Mouse (Mus musculus) neural tube, embryonic 13.5 days (tissue): ENCODE measurements at regions not wholly inside any gene's neighbourhood (a gene's known extent, or its start where the extent isn't known, plus 50 kb on each side); places are given as distances from the start of the nearest gene placed in this dataset.
A peak's percentile ranks its signal among the peaks of the same experiment; 100 is the strongest.

ENCODE experiments used
- ATAC-seq: fragments of 200-750 bp; cut with Nextera tagmentation; 2 replicates; pipeline ENCODE4 v1.8.0; 2017; ENCODE audit warnings: low read depth, mild to moderate bottlenecking, moderate TSS enrichment, moderate library complexity
- H3K27ac ChIP-seq: fragments of 300-500 bp; sonication (generic); replicated peaks from 2 replicates; pipeline ENCODE4 v1.5.1; 2015; ENCODE audit warnings: moderate library complexity, mild to moderate bottlenecking, inconsistent platforms
- H3K27me3 ChIP-seq: fragments of 300-500 bp; sonication (generic); 2 replicates; pipeline ENCODE4 v1.6.1; 2015; ENCODE audit warnings: mild to moderate bottlenecking, inconsistent platforms
- H3K36me3 ChIP-seq: fragments of 300-500 bp; sonication (generic); 2 replicates; pipeline ENCODE4 v1.6.1; 2015; ENCODE audit warnings: mild to moderate bottlenecking, inconsistent platforms
- H3K4me1 ChIP-seq: fragments of 300-500 bp; sonication (generic); replicated peaks from 2 replicates; pipeline ENCODE4 v1.6.1; 2015; ENCODE audit warnings: inconsistent platforms
- H3K4me2 ChIP-seq: fragments of 300-500 bp; sonication (generic); 2 replicates; pipeline ENCODE4 v1.6.1; 2015; ENCODE audit warnings: inconsistent platforms, mild to moderate bottlenecking, moderate library complexity
- H3K4me3 ChIP-seq: fragments of 300-500 bp; sonication (generic); 2 replicates; pipeline ENCODE4 v1.5.1; 2015; ENCODE audit warnings: mild to moderate bottlenecking, inconsistent platforms
- H3K9ac ChIP-seq: fragments of 300-500 bp; sonication (generic); 2 replicates; pipeline ENCODE4 v1.6.1; 2015; ENCODE audit warnings: moderate library complexity, mild to moderate bottlenecking, inconsistent platforms
- H3K9me3 ChIP-seq: fragments of 300-500 bp; sonication (generic); 2 replicates; pipeline ENCODE4 v1.6.1; 2016; ENCODE audit warnings: inconsistent platforms
- WGBS: fragments of 180-500 bp; shearing (Covaris S2); methylation state at CpG from one replicate; pipeline ENCODE4 v1.1.7; 2015; 5-methylcytosine and 5-hydroxymethylcytosine counted together

DNA sequence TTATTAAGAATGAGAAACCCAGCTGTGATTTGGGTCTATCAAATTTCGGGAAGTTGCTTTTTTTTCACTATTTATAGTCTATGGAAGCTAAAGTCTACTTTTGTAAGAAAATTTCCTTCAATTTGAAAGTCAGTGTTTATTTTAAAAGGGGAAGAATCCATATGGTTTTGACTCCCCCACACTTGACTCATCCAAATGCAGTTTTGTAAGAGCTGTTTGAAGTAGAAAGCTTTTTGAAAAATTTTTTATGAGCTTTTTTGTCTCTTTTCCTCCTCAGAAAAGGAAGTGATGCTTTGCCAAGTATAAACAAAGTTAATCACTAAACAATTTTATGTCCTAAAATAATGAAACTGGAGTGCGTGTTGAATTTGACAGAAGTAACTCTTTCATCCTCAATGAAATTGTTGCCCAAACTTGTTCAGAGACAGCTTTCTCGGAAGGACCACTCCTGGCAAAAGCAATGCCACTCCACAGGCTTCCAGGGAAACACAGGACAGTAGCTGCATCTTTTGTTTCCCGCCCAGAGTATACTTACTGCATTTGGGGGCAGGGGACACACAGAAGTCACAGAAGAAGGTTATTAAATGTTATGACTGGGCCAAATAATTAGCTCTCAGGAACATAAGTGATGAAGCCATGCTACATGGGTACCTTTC, 196.4 kb upstream of the Dcn start:
- no peak for ATAC-seq
- H3K4me3 ChIP-seq, result no peak overlapping the region
- H3K36me3 ChIP-seq, result no peaks in the 10 kb centered on the region
- H3K27ac ChIP-seq, result no peak overlapping the region
- no peaks in the 10 kb centered on the region for H3K27me3 ChIP-seq
- H3K9ac ChIP-seq, result no peak overlapping the region
- whole genome bisulfite sequencing, result 79% methylated on average over 4 of the region's 4 CpGs
- no peaks in the 10 kb centered on the region for H3K4me1 ChIP-seq
- no peaks in the 10 kb centered on the region for H3K9me3 ChIP-seq
- no peak overlapping the region for H3K4me2 ChIP-seq

DNA sequence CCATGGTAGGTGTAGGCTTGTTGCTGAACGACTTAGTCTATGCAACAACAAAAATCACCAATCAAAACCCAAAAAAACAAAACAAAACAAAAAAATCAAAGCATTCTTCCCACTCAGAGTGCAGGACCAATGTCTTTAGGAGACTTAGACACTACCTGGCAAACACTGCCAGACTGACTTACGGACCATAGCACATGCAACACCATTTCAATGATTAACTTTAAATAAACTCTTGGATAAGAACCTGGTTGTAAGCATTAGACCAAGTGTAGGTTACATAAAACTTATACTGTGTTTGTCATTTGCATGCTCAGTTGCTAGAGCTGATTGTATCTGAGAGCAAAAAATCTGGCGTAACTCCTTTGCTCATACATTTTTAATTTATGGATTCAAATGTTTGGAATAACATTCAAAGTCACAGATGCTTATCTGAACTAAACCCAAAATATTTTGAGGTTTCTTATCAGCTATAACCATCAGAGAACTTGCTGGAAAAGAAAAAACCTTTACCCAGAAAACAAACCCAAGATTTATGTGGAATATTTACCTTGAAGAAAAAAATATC, 174.5 kb upstream of the Dcn start:
- no peaks in the 10 kb centered on the region for H3K9me3 ChIP-seq
- no peaks in the 10 kb centered on the region for H3K4me1 ChIP-seq
- H3K27me3 ChIP-seq, result no peaks in the 10 kb centered on the region
- no peak for ATAC-seq
- no peaks in the 10 kb centered on the region for H3K36me3 ChIP-seq
- H3K4me2 ChIP-seq, result no peak overlapping the region
- 80% methylated on average over 3 of the region's 3 CpGs for WGBS
- H3K4me3 ChIP-seq, result no peak overlapping the region
- no peak overlapping the region for H3K27ac ChIP-seq
- H3K9ac ChIP-seq, result no peak overlapping the region

DNA sequence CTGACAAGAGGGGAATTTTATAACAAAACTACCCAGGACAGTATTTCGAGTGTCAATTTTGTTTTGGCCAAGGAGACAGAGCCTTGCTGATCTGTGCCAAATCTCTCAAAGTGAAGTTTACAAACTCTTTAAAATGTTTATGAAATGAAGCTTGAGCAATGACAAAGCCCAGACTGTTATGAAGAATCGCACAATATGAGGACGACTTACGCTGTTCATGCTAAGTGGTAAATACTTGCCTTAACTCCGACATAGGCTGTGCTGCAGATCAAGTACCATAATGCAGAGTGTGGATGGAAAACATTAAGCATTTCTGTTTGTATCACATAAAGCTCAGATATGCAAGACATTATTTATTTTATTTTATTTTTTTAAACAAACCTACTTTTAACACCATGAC, 169.8 kb upstream of the Dcn start:
- H3K9me3 ChIP-seq, result no peaks in the 10 kb centered on the region
- H3K27ac ChIP-seq, result no peak overlapping the region
- WGBS, result 96% methylated on average over 5 of the region's 5 CpGs
- peaks cover 14% of the 10 kb centered on the region for H3K4me1 ChIP-seq
- no peak overlapping the region for H3K9ac ChIP-seq
- H3K36me3 ChIP-seq, result no peaks in the 10 kb centered on the region
- H3K4me2 ChIP-seq, result no peak overlapping the region
- no peak overlapping the region for H3K4me3 ChIP-seq
- no peaks in the 10 kb centered on the region for H3K27me3 ChIP-seq
- no peak for ATAC-seq

DNA sequence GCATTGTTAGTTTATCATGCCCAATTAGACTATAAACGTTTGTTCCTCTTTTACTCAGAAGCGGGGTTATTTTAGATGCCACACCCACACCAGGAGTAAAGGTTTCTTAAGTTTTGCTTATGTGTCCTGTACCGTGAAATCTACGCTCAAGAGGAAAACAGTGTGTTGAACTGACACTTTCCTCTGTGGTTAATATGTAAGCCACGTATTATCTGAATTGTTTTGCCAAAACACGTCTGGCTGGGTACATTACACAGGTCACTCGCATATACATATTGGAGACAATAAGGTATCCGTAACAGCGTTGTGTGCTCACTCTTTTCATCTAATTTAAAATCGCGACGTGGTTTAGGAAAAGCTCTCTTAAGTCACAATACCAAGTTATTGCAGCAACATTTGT, 166.9 kb upstream of the Dcn start:
- Histone ChIP-seq H3K9me3 (no peaks in the 10 kb centered on the region), H3K27me3 (no peaks in the 10 kb centered on the region), H3K4me2 (peak overlapping the region; percentile 74), H3K27ac (peak overlapping the region; percentile 98), H3K4me3 (peak overlapping the region; percentile 51), H3K4me1 (peaks cover 14% of the 10 kb centered on the region), H3K36me3 (no peaks in the 10 kb centered on the region), H3K9ac (peak overlapping the region; percentile 87)
- ATAC-seq, result peak; percentile 22; the same call in 1 of the 2 replicates
- 25% methylated on average over 12 of the region's 12 CpGs for WGBS

DNA sequence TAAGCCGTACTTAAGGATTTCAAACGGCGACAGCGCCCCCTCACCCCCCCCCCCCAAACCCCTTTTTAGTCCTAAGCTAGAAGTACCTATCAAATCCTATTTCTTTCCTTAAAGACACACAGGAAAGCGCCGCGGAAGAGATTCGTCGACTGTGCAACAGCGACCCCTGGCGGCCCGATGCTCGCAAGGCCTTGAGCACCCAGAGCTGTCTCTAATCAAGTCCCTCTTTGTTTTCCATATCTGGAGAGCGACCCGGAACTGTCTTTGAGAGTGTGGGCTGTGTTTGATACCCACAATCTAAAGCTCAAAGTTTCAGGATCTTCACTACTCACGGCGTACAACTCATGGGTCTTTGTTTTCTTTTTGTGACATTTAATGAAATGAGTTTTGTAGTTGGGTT, 166.4 kb upstream of the Dcn start:
- Histone ChIP-seq H3K9me3 (no peaks in the 10 kb centered on the region), H3K27me3 (no peaks in the 10 kb centered on the region), H3K4me3 (peak overlapping the region; percentile 51), H3K9ac (peak overlapping the region; percentile 87), H3K4me1 (peaks cover 14% of the 10 kb centered on the region), H3K4me2 (peak overlapping the region; percentile 74), H3K36me3 (no peaks in the 10 kb centered on the region), H3K27ac (peak overlapping the region; percentile 98)
- ATAC-seq, result peak; percentile 98
- under 1% methylated on average over 17 of the region's 17 CpGs for WGBS

DNA sequence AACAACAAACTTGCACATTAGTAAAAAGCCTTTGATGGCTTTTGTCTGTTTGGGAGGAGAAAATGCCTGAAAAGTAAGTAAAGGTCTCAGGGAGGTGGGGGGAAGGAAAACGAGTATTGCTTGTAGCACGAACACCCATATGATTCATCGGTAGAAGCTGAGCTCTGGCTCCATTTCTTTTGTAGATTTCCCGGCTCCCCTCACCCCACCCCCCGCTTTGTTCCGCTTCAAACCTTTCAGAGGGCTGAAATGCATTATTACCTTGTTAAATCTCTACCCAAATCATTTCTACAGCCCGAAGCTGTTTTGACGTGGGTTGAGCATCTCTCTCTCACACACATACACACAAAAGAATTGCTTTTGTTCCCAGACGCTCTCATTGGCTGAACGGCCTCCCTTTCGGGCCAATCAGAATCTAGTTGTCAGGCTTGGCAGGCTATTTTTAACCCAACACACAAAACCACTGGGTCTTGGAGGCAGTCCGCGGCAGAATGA, 166.0 kb upstream of the Dcn start:
- Histone ChIP-seq H3K4me1 (peaks cover 14% of the 10 kb centered on the region), H3K9ac (peak overlapping the region; percentile 87), H3K36me3 (no peaks in the 10 kb centered on the region), H3K27me3 (no peaks in the 10 kb centered on the region), H3K9me3 (no peaks in the 10 kb centered on the region), H3K4me2 (peak overlapping the region; percentile 74), H3K4me3 (peak overlapping the region; percentile 51), H3K27ac (peak overlapping the region; percentile 98)
- ATAC-seq, result peak; percentile 97
- WGBS, result under 1% methylated on average over 13 of the region's 13 CpGs

DNA sequence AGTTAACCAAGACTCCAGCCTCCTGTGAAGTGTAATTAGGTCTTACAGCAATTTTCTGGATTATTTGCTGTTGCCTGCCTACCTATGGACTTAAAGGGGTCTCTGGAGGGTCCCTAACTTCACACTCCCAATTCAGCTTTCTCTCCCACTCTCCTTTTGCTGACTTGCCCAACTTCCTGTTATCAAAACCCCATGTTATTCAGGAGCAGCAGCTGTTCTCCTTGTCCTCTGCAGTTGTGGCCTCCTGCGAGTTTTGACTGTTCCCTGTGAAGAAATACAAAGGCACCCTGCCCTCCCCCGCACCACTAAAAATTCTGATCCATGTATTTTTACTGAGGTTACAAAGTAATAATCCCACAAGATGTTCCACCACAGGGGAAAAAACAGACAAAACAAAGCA, 146.8 kb upstream of the Dcn start:
- Histone ChIP-seq H3K36me3 (no peaks in the 10 kb centered on the region), H3K27ac (no peak overlapping the region), H3K9ac (no peak overlapping the region), H3K27me3 (no peaks in the 10 kb centered on the region), H3K4me1 (no peaks in the 10 kb centered on the region), H3K4me3 (no peak overlapping the region), H3K9me3 (no peaks in the 10 kb centered on the region), H3K4me2 (no peak overlapping the region)
- WGBS, result 68% methylated on average over 2 of the region's 2 CpGs
- no peak for ATAC-seq

DNA sequence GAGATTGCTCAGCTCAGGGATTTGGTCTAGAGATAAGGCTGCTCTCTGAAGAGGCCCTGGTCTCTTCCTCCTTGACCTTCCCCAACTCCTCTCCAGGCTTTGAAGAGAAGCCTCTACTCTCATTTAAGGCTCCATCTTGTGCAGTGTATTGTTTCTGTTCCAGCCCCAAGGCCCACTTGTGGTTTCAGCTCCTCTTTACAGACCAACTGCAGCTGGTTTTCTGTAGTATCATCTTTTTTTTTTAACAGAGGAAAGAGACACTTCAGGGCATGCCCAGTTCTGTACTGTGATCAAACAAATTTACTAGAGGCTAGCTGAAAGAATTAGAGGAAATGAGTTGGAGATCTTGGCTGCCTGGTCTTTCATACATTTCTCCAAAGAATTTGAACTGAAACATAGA, 145.4 kb upstream of the Dcn start:
- H3K36me3 ChIP-seq, result no peaks in the 10 kb centered on the region
- no peak overlapping the region for H3K9ac ChIP-seq
- no peaks in the 10 kb centered on the region for H3K9me3 ChIP-seq
- 0 out of 2 replicates have a peak, but pooled peaks cover 5% of the 10 kb centered on the region for H3K4me1 ChIP-seq
- H3K4me2 ChIP-seq, result no peak overlapping the region
- no peak overlapping the region for H3K27ac ChIP-seq
- ATAC-seq, result no peak
- H3K4me3 ChIP-seq, result no peak overlapping the region
- H3K27me3 ChIP-seq, result no peaks in the 10 kb centered on the region

DNA sequence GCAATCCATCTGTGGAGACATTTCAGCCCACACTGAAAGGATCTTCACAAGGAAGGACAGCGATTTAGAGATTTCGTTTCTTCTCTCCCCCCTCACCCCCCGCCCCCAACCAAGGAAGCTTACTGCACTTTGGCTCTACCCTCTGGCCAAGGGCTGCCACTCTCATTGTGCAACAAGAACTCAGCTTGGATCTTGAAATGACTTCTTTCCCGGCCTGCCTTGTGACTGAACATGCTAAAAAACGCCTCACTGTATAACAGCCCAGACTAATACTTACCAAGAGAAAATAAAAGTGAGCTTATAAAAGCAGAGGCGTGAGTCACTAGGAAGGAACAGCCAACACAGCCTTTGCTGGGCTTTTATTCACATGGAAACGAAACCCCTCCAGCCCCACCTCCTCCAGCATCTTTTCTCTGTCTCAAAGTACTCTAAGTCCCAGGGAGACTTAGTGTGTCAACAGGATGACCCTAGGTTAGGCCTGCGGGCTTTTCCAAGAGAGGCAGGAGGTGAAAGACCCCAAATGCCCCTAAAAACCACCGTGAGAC, 144.7 kb upstream of the Dcn start:
- Histone ChIP-seq H3K27ac (no peak overlapping the region), H3K9ac (no peak overlapping the region), H3K36me3 (no peaks in the 10 kb centered on the region), H3K4me2 (no peak overlapping the region), H3K4me1 (0 out of 2 replicates have a peak, but pooled peaks cover 5% of the 10 kb centered on the region), H3K27me3 (no peaks in the 10 kb centered on the region), H3K4me3 (no peak overlapping the region), H3K9me3 (no peaks in the 10 kb centered on the region)
- ATAC-seq, result no peak
- WGBS, result 79% methylated on average over 9 of the region's 9 CpGs

DNA sequence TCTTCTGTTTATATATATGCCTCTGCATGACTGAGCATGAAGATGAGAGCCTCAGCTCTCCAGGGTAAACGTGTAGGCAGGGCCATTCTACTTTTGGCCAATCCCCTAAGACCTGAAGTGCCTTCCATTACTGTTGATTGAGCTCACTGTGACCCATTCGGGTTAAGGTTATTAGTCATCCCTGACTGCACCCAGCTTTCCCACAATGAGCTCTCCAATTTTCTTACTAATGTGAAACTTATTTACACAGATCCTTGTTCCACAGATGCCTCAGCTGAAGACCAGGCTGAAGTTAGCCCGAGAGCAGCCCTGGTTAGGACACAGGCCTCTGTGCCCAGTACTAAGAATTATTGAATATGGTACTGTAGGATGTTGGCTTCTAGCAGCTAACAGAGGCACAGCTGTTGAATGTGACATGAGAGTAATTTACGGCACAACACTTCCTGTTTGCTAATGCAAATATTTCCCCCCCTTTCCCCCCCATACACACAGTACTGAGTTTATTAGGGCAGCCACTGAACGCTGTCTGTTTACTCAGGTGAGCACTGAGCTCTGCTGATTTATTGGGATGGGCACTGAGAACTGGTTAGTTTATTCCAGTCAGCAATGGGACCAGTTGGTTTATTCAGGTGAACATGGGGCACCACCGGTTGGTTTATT, 141.2 kb upstream of the Dcn start:
- H3K36me3 ChIP-seq, result no peaks in the 10 kb centered on the region
- H3K9me3 ChIP-seq, result no peaks in the 10 kb centered on the region
- no peak overlapping the region for H3K27ac ChIP-seq
- no peak for ATAC-seq
- no peaks in the 10 kb centered on the region for H3K27me3 ChIP-seq
- H3K4me3 ChIP-seq, result no peak overlapping the region
- 53% methylated on average over 6 of the region's 6 CpGs for WGBS
- H3K4me1 ChIP-seq, result 0 out of 2 replicates have a peak, but pooled peaks cover 5% of the 10 kb centered on the region
- no peak overlapping the region for H3K9ac ChIP-seq
- no peak overlapping the region for H3K4me2 ChIP-seq

DNA sequence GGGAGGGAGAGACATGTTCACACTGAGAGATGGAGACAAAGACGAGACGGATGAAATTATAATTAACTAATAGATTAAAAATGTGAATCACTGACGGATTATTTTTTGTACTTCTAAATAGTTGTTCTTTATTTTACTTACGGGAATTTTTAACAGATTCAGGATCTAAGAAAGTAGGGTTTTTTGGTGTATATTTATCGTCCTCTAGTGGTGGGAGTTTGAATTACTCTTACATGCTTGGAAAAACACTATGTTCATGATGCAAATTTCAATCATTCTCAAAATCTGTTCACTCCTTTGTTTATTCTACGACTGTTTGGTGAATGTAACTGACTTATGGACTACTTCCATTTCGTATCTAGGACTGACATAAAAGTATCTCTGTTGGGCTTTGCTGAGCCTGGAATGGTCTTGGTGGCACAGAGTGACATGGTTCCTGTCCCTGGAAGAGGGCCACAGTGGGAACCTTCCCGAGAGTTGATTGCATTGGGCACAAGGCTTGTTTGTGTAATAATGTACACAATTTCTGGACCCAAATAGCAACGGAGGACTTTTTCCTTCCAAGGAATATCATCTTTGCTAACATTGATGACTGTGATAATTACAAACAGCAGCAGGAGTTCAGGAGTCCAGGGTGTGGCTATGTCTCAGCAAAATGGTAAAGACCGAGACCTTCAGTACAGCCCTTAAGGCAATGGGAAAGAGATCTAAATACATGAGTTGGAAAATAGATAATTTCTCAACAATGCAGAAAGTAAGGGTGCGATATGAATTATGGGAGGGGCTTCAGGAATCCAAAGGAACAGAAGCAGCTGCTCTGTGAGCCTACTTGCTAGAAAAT, 139.3 kb upstream of the Dcn start:
- H3K4me3 ChIP-seq, result no peak overlapping the region
- no peak overlapping the region for H3K9ac ChIP-seq
- H3K9me3 ChIP-seq, result no peaks in the 10 kb centered on the region
- H3K36me3 ChIP-seq, result no peaks in the 10 kb centered on the region
- 0 out of 2 replicates have a peak, but pooled peaks cover 5% of the 10 kb centered on the region for H3K4me1 ChIP-seq
- no peak overlapping the region for H3K4me2 ChIP-seq
- no peak overlapping the region for H3K27ac ChIP-seq
- no peaks in the 10 kb centered on the region for H3K27me3 ChIP-seq
- ATAC-seq, result no peak
- WGBS, result 45% methylated on average over 11 of the region's 11 CpGs

DNA sequence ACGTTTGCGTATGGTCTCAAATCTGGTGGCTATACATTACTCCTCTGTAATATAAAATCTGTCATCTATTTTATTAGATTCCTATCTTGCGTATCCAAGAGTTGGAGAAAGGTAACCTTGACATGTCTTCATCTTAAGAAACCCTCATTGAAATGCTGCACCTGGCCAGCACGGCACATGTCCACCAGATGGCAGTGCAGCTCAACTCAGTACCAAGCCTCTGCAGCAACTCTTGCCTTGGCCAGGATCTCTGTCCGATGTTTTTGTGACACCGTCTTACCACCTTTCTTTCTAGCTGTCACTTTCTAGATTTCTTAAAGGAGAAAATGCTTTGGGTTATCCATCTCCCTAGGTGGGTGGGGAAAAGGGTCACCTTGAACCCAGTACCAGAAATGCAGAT, 134.1 kb upstream of the Dcn start:
- no peak overlapping the region for H3K9ac ChIP-seq
- peak; percentile 50; the same call in 1 of the 2 replicates for ATAC-seq
- no peaks in the 10 kb centered on the region for H3K36me3 ChIP-seq
- no peak overlapping the region for H3K4me3 ChIP-seq
- no peak overlapping the region for H3K27ac ChIP-seq
- no peaks in the 10 kb centered on the region for H3K27me3 ChIP-seq
- H3K4me1 ChIP-seq, result no peaks in the 10 kb centered on the region
- no peak overlapping the region for H3K4me2 ChIP-seq
- 38% methylated on average over 6 of the region's 6 CpGs for WGBS
- no peaks in the 10 kb centered on the region for H3K9me3 ChIP-seq
